Mouse (Mus musculus) spleen, embryonic (tissue): ENCODE results near the gene Lgr6.

ENCODE experiments used
- CTCF ChIA-PET: fragments of 350-600 bp; sonication (Branson Sonifier 250); formaldehyde crosslinking; loops from one replicate; lab custom pipeline; 2022; lab: Charles Lee

The Lgr6 gene

GRCm38 (mm10) chr1:135020281-135020940, 84.7 kb downstream of the Lgr6 start:
- CTCF ChIA-PET, result no interaction called here

GRCm38 (mm10) chr1:135019775-135020167, 85.3 kb downstream of the Lgr6 start:
- CTCF ChIA-PET, result no interaction called here

- CTCF ChIA-PET, result no interaction called here
These were observed 85.8 kb downstream of the Lgr6 start for GRCm38 (mm10) chr1:135019087-135019774.

DNA sequence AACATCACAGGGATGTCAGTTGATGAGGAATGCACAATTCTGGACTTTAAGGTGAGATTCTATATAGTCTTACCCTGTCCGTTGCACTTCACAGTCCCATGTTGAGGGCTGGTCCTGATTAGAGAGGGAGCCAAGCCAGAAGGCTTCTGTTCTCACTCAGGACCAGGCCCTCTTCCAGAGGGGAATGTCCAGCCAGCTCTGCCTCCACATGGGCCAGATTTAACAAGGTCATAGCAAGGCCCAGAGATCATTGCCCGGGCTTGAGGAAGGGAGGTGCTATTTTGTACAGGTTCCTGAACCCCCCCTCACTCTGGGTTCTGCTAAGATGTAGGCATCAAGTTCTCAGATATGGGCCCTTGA, 87.4 kb downstream of the Lgr6 start:
- CTCF ChIA-PET, result no interaction called here

- CTCF ChIA-PET, result no interaction called here
These were observed 88.0 kb downstream of the Lgr6 start for GRCm38 (mm10) chr1:135016907-135017655.

DNA sequence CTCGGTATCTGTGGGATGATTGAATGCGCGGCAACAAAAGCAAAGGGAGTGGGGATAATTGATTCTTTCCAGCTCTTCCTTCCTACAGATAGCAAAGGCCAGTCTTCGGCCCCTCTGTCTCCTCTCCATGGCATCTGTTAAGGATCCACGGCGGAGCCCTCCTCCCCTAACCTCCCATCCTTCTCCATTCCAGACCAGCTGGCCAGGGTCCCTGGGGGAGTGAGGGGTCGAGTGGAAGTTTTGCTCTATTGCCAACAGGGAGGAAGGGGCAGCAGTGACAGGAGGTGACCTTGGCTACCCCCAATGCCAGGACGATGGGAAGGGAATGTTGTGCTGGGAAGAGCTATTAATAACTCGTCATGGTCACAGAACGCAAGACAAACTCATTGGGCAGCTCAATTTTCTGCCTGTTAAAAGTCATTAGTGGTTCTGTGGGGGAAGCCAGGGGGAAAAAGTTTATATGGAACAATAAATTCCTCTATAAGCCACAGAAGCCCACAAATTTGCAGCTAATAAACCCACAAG, 90.1 kb downstream of the Lgr6 start:
- CTCF ChIA-PET, result no interaction called here

DNA sequence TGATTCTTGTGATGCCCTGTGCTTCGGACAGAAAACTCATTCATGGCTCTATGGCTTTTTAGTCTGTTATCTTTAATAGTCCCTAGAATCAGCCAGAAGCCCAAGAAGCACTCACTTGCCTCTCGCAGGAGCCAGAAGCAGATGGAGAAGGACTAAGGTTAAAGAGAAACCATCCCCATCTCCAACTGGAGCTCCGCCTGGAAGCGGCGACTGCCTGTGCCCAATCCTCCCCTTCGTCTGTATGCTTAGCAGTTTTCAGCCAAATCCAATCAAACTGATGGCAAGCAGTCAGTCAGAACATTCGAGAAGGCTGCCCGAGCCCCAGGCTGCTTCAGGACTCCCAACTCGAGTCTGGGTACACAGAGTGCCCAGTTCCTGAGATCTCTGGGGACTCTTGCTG, 92.6 kb downstream of the Lgr6 start:
- CTCF ChIA-PET, result no interaction called here

DNA sequence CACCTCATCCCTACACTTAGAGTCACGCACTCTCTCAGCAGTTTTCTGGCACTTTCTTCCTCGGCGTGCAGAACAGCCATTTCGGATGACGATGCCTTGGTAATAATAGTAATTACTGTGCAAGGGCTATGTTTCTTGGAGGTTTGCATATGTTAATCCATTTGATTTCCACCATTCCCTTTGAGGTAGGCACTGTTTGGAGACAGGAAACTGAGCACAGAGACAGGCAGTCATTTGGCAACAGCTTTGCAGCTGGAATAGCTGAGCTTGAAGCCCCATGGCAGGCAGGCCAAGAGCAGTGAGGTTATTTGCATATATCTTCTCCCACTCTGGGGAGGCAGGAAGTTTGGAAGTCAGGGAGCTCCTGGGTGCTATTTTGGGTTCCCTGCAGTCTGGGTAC, 93.2 kb downstream of the Lgr6 start:
- CTCF ChIA-PET, result no interaction called here

GRCm38 (mm10) chr1:135009833-135010232, 95.2 kb downstream of the Lgr6 start:
- CTCF ChIA-PET, result interaction anchor here (0.6 kb wide), 1 partner anchor 46 kb away, joined by 6 read pairs; no protein-coding TSS in a partner anchor

DNA sequence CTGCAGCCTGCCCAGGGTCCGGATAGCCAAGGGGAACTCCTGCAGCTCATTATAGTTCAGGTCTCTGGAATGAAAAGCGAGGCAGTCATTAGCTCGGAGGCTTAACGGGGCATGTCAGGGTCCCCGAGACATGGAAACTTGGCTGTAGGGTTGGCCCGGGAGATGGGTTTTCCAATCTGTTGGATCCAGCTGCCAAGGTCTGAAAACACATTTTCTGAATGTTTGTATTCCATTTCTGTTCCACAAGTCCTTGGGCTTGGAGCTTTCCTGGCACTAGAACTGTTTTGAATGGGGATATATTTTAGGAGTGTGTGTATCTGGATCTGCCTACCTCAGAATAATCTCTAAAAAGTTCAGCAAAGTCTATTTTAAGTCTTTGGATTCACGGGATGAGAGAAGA, 99.4 kb downstream of the Lgr6 start:
- CTCF ChIA-PET, result no interaction called here

DNA sequence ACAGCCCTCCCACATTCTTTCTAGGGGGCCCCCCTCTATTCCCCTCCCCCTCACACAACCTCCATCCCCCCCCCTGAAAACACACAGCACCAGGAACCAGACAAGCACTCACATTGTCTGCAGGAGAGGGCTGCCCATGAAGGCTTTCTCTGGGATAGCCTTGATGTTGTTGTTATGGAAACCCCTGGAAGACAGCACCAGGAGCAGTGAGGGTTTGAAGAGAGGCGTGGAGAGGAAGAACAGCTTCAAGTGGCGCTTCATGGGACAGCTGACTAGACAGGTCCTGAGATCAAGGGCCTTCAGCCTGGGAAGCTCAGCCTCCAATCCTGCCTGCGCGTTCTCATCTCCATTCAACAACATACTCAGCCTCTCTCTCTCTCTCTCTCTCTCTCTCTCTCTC, 101.7 kb downstream of the Lgr6 start:
- CTCF ChIA-PET, result no interaction called here

DNA sequence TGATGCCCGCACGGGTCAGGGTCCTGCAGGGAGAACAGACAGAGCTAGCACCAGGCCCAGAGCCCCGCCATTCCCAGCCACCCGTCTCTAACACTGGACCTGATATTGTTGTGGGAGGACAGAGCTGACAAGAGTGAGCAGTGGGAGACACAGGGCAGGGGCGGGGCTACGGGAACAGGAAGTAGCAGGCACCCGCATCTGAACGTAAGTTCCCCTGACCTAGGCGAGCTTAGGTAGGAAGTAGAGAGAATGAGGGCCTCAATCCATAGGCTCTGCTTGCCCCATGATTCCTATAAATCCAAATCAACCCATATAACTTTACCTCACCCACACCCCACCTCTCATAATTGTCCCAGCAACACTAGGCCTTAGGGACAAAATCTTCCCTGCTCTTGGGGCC, 104.5 kb downstream of the Lgr6 start:
- CTCF ChIA-PET, result interaction anchor here (0.6 kb wide), 1 partner anchor 539 kb away, joined by 7 read pairs; no protein-coding TSS in a partner anchor

DNA sequence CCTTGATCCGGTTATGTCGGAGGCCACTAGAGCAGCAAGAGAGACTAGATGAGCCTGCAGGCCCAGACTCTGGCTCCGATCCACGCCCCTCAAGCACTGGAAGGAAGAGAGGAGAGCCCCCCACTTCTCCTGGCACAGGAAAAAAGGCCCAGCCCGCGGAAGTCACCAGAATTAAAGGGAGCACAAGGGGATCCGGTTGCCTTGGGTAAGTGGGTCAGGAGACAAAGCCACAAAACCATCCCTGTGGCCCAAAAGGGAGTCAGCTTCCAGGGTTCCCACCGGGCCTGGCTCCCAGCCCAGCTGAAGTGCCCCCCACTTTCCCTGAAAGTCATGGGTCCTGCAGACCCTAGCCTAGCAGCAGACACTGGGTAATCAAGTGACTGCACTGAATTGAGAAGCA, 106.8 kb downstream of the Lgr6 start:
- CTCF ChIA-PET, result interaction anchor here (0.7 kb wide), 1 partner anchor 12 kb away, joined by 3 read pairs; no protein-coding TSS in a partner anchor

- CTCF ChIA-PET, result no interaction called here
These were observed 107.5 kb downstream of the Lgr6 start for GRCm38 (mm10) chr1:134997568-134997967.

DNA sequence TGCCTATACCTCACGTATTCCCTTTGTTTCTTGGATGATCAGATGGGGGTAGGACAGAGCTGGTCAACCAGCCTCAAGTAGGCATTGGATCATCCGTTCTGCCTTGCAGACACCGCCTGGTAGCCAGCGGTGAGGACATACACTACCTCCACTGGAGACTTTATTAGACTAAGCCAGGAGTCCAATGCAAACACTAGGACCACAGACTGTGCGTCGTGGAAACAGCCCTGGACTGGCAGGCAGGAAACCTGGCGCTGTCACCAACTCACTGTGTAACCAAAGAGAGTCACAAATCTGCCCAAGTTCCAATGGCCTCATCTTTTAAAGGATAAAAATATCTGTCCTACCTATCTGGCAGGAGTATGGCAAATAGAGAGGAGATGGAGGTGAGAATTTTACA, 108.6 kb downstream of the Lgr6 start:
- CTCF ChIA-PET, result no interaction called here

- CTCF ChIA-PET, result no interaction called here
These were observed 109.1 kb downstream of the Lgr6 start for GRCm38 (mm10) chr1:134995954-134996353.

DNA sequence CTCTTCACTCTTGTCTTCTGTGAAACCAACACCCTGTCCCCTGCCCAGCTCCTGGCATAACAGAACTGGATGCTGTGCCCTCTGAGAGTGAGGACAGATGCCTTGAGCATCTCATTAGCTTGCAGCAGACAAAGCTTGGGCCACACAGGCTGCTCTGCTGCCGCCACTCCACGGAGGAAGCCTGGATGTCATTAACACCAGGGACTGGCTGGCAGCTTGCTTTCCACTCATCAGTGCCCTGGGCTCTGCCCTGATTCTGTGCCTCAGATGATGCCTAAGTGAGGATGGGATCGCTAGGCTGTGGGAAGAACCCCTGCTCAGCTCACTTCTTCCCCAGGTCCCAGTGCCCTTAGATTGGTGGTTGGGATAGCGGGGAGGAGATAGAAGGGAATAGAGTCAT, 109.6 kb downstream of the Lgr6 start:
- CTCF ChIA-PET, result no interaction called here

- CTCF ChIA-PET, result interaction anchor here (0.6 kb wide), 1 partner anchor 1309 kb away, joined by 3 read pairs; no protein-coding TSS in a partner anchor
These were observed 110.3 kb downstream of the Lgr6 start for GRCm38 (mm10) chr1:134994739-134995138.

DNA sequence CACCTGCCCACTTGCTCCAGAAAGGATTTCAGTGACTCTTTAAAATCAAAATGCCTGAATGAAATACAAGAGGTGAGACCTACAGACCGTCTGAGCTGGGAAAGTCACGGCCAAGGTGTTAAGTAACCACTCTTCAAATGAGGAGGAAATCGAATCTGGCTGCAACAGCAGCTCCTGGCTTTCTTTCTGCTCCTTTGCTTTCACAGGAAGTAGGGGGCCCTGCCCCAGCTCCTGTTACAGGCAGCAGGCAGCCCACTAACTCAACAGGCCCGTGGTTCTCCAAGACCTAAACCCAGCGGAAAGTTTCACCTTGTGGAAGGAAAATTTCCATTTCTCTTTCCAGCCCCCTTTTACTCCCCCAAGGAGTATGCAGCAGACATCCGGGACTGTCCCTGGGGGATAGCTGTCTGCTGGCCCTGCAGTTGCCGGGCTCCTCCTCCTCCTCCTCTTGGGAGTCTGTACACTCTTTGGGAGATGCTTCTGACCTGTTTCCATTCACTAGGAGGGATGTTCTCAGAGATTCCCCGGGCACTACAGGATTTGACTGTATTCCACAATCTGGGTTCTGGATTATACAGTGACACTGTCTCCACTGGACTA, 112.9 kb downstream of the Lgr6 start:
- CTCF ChIA-PET, result no interaction called here

GRCm38 (mm10) chr1:134989372-134989771, 115.7 kb downstream of the Lgr6 start:
- CTCF ChIA-PET, result interaction anchor here (0.6 to 1.4 kb wide), 4 partner anchors 94 to 119 kb away, joined by 3 to 6 read pairs (median 4); no protein-coding TSS in a partner anchor

DNA sequence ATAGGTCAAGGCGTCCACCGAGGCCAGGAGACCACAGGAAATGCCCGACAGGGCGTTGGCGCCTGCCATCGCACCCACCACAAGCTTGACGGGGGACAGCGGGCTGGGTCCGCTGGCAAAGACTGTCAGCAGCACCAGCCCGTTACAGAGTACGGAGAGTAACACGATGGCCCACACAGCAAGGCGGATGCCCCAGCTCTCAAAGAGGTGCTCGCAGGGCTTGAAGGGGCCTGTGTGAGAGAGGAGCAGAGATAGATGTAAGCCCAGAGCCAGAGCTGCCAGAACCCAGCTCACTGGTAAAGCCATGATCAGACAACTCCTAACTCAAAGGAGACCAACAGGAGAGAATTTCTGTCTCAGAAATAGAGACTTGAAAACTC, 117.1 kb downstream of the Lgr6 start:
- CTCF ChIA-PET, result interaction anchor here (0.7 kb wide), 2 partner anchors 120 to 394 kb away, joined by 8 to 17 read pairs; no protein-coding TSS in a partner anchor
